Mouse (Mus musculus): Measurements from ENCODE around the gene Gm12248. TPM values are rescaled to one million over a fixed set of nuclear protein-coding genes. Genes with fewer than 3 reads are reported as not detected.

Gene Gm12248
- total RNA-seq, 2 experiments from 2014 or later, result 0.19 to 0.27 TPM

DNA sequence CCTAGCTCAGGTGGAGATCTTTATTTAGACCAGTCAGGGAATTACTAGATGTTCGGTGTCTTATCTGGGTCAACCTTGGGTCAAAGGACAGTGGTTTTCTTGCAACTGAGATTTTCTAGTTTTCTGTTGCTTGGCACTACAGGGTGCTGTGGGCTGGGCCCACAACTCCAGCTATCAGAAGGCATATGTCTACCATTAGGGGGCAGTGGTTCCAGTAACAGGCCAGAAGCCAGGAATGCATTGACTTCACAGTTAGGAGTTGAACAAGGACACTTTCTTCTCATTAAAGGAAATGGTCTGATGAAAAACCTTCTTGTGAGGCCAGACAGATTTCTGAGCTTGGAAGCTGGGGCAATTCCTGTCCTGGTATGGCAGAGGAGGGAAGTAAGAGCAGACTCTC, 53.9 kb downstream of the Gm12248 start:
- DNase-seq (ENCODE audit: low spot score in 2 of 2), result no peak

DNA sequence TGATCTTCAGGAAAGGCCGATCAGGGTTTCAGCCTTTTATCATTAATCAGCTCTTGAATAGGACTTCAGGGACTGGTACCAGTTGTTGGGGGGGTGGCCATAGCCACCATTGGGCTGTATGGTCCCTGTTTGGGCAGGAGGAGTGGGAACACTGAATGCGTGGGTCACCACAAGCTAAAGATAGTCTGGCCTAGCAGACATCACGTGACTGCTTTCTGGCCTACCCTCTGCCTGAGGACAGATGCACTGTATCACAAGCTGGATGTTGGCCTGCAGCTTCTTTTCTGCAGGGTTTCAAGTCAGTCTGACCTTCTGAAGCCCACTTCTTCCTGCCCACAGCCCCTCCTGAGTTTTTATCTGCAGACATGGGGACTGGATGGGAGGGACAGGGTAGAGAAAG, 59.3 kb downstream of the Gm12248 start:
- no peak for DNase-seq (ENCODE audit: low spot score in 2 of 2)

DNA sequence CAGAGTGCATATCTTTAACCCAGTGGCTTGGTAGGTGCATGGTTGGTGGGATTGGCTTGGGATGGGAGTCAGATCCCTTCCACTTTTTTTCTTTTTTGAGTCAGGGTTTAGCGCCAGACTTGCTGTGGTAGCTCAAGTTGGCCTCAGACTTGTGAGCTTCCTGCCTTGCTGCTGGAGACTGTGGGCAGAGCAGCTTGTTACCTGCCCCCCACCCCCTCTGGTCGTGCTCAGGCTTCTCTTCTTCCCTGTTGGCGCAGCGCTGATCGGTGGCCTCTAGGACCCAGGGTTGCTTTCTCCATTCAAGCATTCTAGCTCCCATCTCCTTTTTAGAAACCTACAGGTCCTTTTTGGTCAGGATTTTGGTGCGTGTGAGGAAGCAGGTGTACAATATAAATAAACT, 61.8 kb downstream of the Gm12248 start:
- no peak for DNase-seq (ENCODE audit: low spot score in 2 of 2)

DNA sequence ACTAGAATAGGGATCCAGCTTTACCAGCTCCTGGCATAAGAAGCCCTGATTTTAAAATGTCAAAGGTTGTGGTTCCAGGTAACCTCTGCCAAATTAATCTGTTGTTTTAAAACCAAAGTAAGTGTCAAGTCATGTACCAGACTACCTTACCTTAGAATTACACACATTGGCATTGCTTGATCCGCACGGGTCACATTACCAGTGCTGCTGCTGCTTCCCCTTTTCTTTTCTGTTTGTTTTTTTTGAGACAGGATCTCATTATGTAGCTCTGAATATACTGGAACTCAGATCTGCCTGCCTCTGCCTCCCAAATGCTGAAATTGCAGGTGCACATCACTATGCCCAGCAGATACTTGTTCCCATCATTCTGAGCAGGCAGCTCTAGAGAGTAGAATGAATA, 63.1 kb downstream of the Gm12248 start:
- DNase-seq (ENCODE audit: low spot score in 2 of 2), result no peak

DNA sequence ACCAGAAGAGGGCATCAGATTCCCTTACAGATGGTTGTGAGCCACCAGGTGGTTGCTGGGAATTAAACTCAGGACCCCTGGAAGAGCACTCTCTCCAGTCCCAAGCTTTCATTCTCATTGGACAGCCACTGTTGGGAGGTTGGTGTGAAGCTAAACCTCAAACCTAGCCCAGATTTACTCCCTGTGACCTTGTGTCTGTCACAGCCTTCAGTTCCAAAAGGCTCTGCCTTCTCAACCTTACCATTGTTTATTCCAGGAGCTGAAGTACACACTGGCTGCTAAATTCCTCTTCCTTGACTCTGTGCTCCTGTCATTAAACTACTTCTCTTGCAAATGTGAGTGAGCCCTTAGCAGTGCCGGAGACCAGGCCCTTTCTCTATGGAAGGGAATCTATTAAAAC, 64.0 kb downstream of the Gm12248 start:
- DNase-seq (ENCODE audit: low spot score in 2 of 2), result no peak

DNA sequence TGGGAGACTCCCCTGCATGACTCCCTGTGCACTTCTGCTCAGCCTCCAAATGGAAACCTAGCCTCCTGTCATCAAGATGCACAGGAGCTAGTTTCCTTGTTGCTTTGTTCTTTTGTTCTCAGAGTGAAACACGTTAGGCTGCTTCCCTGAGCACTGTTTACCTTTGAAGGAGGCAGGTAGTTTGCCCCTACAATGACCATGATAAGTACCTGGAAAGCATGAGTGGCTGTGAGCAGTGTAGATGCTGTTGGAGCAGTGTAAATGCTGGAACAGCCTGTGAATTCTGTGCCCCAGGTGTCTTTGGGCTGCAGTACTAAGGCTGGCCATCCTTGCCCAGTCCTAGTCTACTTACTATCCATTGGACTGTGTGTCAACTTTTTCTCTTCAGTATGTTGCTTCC, 66.1 kb downstream of the Gm12248 start:
- no peak for DNase-seq (ENCODE audit: low spot score in 2 of 2)

DNA sequence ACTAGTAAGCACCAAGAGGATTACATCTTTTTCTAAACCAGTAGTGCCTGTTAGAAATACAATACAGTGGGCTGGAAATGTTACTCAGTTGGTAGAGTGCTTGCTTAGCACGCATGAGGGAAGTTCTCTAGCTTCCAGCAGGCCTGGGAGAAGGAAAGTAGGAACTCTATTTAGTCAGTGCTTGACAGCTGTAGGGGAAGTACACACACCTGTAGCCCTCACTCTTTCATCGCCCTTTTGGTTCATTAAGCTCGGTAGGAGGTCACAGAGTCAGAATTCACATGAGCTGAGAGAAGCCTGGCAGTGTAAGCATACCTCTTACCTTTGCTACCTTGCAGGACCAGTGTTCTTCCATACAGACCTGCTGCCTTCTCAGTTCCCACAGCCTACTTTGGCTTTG, 66.6 kb downstream of the Gm12248 start:
- DNase-seq (ENCODE audit: low spot score in 2 of 2), result no peak

DNA sequence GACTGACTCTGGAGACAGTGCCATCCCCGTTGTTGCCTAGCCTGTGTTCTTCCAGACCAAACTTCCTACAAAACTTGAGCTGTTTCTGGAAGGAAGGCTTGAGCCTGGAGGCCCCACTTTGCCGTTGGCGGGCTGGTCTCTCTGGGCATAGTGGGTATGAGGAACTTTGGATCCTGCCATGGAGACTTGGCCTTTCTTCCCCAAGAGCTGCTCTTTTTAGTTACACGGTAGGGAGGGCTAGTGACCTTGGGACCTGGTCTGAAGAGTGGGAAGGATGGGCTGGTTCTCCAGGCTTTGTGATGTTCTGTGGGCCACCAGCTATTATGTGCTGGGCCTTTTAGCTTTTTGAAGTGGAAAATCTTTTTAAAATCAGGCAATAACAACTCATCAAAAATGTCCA, 67.1 kb downstream of the Gm12248 start:
- DNase-seq (ENCODE audit: low spot score in 2 of 2), result no peak

DNA sequence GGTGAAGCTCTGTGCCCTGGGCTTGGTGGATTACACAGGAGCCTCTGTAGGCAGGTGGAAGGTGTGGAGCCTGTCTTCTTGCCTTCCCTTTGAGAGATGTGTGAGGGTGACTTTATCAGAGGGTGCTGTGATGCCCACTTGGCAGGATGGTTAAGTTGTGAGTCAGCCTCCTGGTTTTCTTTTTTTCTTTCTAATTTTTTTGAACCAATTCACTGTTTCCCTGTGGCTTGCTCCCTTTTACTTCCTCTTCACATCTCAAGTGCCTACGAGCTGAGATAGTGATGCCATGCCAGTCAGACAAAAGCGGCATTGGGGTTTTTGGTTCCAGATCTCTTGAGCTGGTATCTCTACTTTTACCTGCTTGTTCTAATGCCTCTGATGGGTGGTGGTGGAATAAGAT, 68.3 kb downstream of the Gm12248 start:
- DNase-seq (ENCODE audit: low spot score in 2 of 2), result no peak

DNA sequence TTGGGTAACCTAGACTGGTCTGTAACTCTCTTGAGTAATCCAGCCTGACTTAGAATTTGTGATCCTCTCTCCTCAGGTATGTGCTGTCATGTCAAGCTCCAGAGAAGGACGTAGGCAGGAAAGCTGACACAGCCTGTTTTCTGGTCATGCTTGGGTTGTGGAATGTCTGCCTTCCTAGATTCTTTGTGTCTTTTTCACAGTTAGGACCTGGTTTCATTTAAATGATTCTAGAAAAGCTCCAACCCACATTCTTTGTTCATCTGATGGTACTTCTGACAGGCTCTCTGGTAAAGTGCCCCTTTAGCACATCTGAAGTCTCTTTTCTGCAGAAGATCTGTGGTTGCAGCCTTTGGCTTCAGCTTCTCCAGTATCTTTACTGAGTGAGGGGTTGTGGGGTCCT, 68.7 kb downstream of the Gm12248 start:
- no peak for DNase-seq (ENCODE audit: low spot score in 2 of 2)

DNA sequence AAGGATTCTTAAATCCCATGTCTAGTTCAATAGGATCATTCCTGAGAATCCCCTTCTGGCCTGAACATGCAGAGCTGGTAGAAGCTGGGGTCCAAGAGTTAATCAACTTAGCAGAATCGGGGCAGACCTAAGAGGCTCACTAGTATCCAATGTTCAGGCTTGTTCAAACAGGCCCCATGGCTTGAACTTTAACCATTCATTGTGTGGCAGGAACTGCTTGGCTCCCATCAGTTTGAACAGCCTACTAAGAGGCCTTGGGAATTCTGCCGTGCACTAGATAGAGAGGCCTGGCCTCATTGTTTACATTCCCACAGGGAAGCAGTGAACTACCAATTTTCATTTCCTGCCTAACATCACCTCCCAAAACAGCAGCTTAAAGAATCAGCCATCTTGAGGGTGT, 71.3 kb downstream of the Gm12248 start:
- no peak for DNase-seq (ENCODE audit: low spot score in 2 of 2)

DNA sequence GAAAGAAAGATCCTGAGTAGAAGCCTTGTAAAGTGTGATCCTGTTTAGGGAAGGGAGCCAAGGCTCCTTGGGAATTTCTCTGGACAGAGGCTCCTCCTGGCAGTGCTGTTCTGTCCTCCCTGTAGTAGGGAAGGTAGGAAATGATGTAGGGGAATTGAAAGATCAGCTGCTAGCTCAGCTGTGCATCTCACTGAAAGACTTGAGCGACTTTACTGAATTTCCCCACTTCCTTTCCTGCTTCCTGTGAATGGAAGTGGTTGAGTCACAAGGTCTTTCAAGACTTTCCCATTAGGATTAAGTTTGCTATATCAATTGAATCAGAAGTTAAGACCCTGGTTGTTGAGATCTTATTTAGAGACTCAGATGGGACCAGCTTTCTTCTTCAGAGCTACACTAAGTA, 71.8 kb downstream of the Gm12248 start:
- DNase-seq (ENCODE audit: low spot score in 2 of 2), result no peak

DNA sequence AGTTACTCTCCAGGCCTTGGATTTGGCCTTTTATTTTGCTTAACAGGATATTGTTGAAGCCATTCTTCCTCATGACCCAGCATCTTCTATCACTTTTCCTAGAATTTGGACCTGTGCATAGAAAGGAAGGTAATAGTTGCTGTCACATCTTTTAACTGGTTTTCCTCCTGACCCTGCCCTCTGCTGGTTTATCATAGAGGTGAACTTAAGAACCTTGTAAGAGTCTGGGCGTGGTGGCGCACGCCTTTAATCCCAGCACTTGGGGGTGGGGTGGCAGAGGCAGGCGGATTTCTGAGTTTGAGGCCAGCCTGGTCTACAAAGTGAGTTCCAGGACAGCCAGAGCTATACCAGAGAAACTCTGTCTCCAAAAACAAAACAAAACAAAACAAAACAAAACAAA, 74.2 kb downstream of the Gm12248 start:
- no peak for DNase-seq (ENCODE audit: low spot score in 2 of 2)

DNA sequence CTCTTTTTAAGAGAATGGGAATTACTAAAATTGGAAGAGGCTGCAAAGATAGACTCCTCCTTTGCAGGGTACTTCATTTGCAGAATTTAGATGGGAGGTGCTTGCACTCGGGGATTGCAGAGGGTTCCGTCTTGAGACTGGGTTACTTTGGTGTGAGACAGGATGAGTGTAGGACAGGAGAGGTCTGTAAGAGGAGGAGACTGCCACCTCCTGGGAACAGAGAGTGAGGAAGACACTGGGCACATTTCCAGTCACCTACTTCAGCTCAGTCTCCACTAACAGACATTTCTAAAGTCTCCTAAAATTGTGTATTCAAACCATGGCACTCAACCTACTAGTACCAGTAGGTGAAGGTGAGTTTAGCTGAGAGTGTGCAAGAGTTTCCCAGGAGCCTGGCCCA, 74.6 kb downstream of the Gm12248 start:
- DNase-seq (ENCODE audit: low spot score in 2 of 2), result no peak

DNA sequence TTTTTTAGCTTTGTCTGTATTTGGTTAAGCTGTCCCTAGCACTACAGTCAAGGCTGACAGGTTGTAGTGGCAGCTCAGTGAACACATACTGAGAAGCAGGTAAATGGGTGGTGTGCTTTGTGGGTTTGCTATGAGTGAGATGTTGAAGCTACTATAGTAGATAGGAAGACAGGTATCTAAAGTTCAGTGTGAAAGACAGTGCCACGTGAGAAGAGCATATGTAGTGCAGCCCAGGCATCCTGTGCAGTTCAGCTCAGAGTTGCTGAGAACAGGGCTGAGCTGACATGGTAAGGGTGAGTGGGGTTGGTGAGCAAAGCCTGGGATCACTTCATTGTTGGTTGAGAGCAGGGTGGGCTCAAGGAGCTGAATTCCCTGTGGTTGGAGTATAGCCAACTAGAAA, 75.5 kb downstream of the Gm12248 start:
- no peak for DNase-seq (ENCODE audit: low spot score in 2 of 2)

DNA sequence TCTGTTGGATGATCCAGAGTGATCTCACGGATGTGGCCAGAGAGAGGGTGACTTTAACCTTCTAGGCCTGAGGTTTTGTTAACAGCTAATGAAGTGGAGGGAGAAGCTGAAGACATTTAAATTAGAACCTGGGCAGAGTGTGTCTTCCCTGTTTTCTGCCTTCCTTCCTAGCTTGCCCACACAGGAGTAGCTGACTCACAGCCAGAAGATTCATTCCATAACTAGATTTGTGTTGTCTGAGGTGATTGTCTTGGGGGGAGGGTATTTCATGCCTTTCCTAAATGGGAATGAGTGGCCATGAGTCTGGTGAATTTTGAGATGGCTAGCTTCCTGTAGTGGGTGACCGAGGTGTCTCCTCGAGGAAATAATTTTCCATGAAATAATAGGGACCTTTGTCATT, 76.6 kb downstream of the Gm12248 start:
- DNase-seq (ENCODE audit: low spot score in 2 of 2), result no peak

DNA sequence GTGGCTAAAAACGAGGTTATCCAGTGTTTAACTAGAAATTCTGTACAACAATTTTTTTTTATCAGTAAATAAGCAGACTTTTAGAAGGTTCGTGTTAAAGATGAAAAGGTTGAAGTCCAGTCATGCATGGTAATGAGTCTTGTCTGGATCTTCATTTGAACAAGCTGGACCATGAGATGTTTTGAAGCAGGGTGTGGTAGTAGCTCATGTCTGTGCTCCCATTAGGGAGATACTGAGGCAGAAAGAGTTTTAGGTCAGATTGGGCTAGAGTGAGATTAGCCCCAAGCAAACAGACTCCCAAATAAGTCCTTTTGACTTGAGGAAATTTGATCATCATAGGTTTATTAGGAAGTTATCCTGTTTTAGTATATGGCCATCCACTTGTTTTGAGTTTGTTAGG, 77.6 kb downstream of the Gm12248 start:
- no peak for DNase-seq (ENCODE audit: low spot score in 2 of 2)

DNA sequence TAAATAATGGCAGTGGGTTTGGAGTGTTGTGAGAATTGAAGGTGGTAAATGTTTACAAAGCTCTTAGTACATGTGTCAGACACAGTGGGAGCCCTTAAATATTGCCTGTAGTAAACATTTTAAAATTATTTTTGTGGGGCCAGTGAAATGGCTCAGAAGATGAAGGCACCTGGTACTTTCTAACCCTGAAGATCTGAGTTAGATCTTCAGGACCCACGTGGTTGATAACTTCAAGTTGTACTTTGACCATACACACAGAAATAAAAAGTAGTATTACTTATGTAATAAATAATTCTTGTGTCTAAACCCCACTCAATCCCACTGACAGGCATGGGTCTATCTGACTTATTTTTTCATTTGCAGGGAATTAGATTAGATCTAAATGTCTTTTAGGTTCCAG, 78.3 kb downstream of the Gm12248 start:
- no peak for DNase-seq (ENCODE audit: low spot score in 2 of 2)

Other genes starting within 250 kb of the Gm12248 start
- 100 to 1,000 TPM in 1 of 2 experiments, 10 to 100 TPM in 1; 85.2 to 122 TPM for gene Larp1, start 84.1 kb downstream of the Gm12248 start, total RNA-seq (2021)
- 10 to 100 TPM; 40.9 to 47.1 TPM for gene Cnot8, start 11.0 kb upstream of the Gm12248 start, total RNA-seq (2021)
- gene Gemin5, start 75.4 kb upstream of the Gm12248 start, total RNA-seq (2021), result 10 to 100 TPM; 22.2 to 22.9 TPM
- gene Mrpl22, start 78.5 kb upstream of the Gm12248 start, total RNA-seq (2021), result 10 to 100 TPM; 56.9 to 69.4 TPM
- 10 to 100 TPM; 14.0 to 30.2 TPM for gene Igtp, start 106.4 kb upstream of the Gm12248 start, total RNA-seq (2021)
- 10 to 100 TPM; 11.5 to 25.9 TPM for gene Irgm2, start 106.5 kb upstream of the Gm12248 start, total RNA-seq (2021)
- gene 4930438A08Rik, start 181.7 kb upstream of the Gm12248 start, total RNA-seq (2021), result not detected
- 10 to 100 TPM; 10.5 to 11.9 TPM for gene Zfp692, start 213.9 kb upstream of the Gm12248 start, total RNA-seq (2021)
- 10 to 100 TPM; 48.7 to 58.7 TPM for gene Zfp672, start 237.2 kb upstream of the Gm12248 start, total RNA-seq (2021)
- 10 to 100 TPM; 38.5 to 39.3 TPM for gene Sh3bp5l, start 237.6 kb upstream of the Gm12248 start, total RNA-seq (2021)

Measured in adrenal gland, adult 18-20 months (tissue).